Mouse (Mus musculus) testis, postnatal 14 days (tissue): ENCODE results near the gene Pde10a.

Experiments
- DNase-seq: peaks from one replicate; pipeline ENCODE4 v3.0.0; 2021; ENCODE audit warnings: low spot score

Gene Pde10a

GRCm38 (mm10) chr17:8843941-8844340, 318.8 kb downstream of the Pde10a start:
- DNase-seq: no peak

DNA sequence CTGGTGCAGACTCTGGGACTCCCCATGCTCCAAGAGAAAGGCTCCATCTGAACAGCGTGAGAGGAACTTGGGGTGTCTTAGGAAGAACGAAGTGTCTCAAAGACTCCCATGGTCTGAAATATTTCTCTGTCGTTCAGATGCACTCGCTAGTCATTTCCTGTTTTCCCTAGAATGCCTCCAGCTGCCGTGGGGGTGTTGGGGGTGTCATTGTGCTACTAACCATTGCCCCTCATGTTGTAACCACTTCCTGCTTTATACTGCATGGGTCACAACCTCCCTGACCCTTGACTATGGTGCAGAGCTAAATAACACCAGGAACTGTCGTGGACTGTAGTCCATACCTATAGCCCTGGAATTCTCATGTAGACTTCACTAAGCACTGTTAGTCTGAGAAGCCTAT, 321.3 kb downstream of the Pde10a start:
- no peak for DNase-seq

DNA sequence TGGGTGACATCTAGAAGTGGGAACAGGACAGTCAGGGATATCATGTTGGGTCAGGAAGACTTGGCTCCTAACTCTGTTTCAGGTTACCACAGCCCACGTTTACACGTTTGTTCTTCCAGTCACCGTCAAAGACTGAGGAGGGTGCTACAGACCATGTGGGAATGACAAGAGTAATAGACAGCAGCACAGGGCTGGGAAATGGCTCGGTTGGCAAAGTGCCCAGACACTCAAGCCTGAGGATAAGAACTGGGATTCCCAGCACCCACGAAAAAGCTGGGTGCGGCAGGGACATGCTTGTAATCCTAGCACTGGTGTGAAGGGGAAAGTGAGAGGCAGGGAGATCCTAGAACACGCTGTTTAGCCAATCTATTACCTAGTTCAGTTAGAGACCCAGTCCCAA, 322.4 kb downstream of the Pde10a start:
- DNase-seq: no peak

DNA sequence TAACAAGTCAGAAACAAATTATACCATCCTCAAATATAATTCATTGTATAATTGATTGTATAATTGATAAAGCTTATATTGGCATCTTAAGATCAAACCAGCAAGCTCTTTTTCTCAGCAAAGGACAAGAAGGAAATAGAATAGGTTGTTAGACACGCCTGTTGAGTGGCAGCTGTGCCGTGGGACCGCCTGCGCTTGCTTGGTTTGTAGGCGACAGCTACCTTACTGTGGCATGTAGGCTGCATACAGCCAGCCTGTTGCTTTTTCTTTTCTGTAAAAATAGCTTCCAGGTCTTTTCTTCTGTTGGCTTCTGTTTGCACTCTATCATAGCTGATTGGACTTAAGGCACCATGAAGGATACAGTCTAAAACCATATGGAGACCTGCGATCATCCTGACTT, 326.7 kb downstream of the Pde10a start:
- no peak for DNase-seq

GRCm38 (mm10) chr17:8856430-8857371, 331.5 kb downstream of the Pde10a start:
- peak; percentile 37 for DNase-seq

- DNase-seq: no peak
Measured at GRCm38 (mm10) chr17:8858636-8859421, 333.7 kb downstream of the Pde10a start.

DNA sequence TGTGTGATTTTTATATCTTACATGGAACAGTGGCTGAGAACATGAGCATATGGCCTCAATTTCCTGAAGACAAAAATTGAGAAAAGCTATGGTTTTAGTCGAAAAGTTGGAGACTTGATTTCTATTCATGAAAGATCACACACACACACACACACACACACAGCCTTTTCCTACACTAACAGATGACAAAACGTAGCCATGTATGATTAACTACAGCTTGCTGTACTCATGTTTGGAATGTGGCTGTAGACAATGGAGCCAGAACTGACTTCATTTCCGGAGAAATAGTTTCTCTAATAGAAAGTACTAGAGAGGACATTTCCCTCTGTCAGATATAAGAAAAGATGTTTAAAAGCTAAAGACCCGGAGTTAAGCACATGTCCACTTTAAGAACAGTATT, 334.3 kb downstream of the Pde10a start:
- no peak for DNase-seq

DNA sequence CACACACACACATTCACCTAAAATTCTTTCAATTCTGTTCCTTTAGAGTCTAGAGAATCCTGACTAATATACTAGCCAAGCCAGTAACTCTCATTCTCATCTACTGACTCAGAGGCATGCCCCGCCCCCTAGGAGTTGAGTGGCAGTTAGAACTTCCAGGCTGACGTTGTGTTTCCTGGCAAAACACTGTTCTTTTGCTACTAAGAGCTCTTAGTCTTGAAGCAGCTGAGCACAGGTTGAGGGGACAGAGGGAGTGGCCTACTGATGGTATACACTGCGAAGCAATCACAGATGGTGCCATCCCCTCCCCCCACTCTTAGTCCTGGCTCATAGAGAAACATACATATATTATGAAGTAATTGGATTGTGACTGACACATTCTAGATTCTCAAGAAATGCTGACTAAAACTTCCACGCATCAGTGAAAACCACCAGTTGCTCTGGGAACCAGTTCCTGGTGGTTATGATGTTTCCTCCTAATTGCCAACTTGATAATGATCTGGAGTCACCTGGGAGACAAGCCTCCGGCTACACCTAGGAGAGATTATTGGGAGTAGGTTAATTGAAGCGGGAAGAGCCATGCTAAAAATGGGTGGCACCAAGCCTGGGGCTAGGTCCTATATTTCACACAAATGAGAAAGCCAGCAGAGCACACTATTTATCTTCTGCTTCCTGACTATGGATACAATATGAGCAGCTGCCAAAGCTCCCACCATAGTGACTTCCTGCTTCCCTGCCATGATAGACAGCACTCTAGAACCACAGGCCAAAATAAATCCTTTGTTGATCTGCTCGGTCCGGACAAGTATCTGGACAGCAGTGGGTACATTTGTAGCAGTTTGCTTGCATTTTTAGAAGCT, 339.7 kb downstream of the Pde10a start:
- no peak for DNase-seq

DNA sequence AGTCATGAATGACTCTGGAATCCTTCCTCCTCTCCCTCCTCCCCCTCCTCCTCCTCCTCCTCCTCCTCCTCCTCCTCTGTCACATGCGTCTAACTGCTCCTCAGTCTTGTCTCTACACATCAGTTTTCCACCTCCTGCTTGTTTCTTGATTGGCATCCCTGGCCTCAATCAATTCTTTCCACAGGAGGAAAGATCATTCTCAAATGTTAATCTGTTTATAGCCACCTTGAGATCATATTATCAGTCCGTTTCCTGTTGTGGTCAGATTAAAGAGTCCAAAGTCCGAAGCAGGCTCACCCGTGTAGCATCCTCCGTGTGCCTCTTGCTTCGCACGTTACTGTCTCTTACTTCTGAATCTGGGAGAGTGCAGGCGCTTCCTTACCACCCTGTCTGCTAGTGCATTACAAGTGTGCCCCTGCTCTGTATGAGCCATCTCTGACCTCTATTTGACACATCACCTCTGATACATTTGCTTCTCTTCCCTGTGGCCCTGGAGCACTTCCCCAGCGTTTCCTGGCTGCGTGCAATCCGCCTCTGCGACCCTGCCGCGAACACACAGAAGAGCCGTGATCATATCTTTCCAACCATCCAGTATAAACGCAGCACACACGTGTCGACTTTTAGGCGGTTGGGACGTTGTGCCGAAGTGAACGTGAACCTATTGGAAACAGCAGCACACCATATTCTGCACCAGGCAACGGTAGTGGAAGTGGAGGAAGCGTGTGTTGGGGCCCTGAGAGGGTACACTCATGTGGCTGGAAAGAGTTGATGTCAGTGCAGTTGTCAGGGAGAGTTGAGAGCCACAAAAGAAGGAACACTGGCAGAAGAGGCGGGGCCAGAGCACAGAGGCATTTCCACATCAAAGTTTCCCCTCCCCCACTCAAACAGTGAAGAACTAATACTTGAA, 342.4 kb downstream of the Pde10a start:
- DNase-seq: no peak

DNA sequence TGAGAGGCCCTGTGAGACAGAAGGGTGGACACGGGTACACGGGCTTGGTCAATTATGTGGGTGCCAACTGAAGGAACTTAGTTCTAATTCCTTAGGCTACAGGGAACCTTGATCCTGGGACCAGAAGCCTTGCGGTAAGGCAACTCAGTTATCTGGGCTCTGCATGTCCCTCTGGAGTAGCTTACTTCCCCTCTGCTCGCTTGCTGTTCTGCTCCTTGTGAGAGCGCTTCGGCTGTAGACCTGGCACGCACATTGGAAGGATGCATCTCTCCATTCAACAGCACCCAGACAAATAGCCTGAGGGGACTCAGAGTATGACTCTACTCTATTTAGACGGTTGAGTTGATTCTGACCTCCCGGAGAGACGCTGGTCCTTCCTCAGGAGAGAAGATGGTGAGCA, 344.1 kb downstream of the Pde10a start:
- no peak for DNase-seq

- DNase-seq: no peak
Measured at GRCm38 (mm10) chr17:8870848-8871247, 345.7 kb downstream of the Pde10a start.

DNA sequence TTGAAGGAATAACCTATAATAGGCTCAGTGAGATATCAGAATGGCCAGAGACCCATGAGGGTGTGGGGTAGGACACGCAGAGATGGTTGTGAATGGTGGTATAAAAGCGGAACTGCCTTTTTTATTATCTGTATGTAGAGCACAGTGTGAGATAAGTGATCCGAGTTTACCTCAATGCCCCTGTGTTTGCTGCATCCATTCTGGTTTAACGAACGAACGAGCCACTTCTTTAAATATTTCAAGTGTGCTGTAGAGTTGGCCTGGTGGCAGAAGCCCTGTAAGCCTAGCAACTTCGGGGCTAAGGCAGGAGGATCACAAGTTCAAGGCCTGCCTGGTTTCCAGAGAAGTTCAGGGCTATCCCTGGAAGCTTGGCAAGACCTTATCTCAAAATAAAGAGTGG, 346.2 kb downstream of the Pde10a start:
- DNase-seq: no peak

GRCm38 (mm10) chr17:8871997-8872593, 346.9 kb downstream of the Pde10a start:
- DNase-seq: no peak

DNA sequence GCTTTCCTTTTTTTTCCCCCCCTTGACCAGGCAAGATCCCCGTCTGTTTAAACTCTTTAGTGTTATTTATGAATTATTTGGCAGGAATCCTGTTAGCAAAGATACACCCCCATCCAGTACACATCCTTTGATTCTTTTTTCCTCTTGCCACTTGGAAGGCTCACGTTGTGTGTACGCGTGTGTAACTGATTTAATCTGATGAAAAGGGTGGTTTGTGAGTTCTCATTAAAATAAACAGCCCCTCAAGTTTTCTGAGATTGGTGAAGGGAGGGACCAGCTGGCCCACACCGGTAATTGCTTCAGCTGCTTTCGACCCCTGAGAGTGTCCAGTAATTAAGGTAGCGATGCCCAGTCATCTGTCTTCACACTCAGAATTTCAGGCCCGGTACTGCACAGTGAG, 347.4 kb downstream of the Pde10a start:
- no peak for DNase-seq

- DNase-seq: no peak
Measured at GRCm38 (mm10) chr17:8878056-8878455, 352.9 kb downstream of the Pde10a start.

- no peak for DNase-seq
Measured at GRCm38 (mm10) chr17:8881711-8882110, 356.5 kb downstream of the Pde10a start.

DNA sequence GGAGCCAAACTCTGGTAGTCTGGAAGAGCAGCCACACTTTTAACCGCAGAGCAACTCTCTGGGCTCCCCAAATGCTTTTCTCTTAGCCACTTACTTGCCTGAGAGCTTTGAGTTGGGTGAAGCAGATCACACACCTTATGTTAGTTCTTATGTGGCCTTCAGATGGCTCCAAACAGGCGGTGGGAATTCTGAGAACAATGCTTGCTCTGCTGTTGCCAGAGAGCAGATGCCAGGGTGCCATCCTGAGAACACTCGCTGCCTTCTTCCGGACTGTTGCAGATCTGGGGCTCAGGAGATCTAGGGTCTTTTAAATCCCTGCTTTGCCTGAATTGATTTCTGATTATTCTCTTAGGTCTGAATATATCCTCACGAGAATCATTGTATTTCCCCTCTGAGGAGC, 359.5 kb downstream of the Pde10a start:
- no peak for DNase-seq

DNA sequence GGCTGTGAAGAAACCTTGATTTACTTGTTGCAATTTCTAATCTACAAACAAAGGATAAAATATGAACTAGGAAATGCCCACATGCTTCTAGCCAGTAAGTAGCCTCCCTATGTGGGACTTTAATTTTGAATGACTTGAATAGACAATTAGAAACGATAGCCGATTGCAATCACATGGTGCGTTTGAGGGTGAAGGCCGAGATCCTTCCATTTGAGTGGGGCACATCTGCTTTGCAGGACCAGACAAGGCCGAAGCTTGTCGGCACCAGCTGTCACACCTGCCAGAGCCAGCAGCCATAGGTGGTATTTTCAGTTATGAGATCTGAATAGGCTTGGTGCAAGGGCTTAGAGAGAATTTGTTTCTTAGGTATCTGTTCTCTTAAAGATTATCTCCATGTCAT, 360.7 kb downstream of the Pde10a start:
- DNase-seq: no peak

DNA sequence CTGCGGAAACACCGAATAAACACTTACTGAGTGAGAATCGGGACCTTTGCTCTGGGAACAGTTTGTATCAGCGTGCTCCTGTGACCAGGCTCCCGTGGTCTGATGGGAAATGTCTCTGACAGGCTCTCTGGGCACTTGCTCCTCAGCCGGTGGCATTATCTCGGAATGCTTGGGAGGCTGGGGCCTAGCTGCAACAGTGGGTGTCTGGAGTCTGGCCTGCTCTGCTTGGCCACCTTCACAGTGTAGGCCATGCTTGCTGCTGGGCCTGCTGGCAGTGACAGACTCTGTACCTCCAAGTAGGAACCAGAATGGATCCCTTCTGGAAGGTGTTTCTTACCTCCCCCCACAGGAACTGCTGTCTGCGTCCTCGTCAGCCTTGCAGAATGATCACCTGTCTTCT, 362.9 kb downstream of the Pde10a start:
- DNase-seq: no peak

GRCm38 (mm10) chr17:8888639-8889038, 363.5 kb downstream of the Pde10a start:
- DNase-seq: no peak
